Mouse (Mus musculus): ENCODE results near the gene Nrd1. TPM values are rescaled to one million over a fixed set of nuclear protein-coding genes. Genes with fewer than 3 reads are reported as not detected.

Nrd1 gene
- polyA plus RNA-seq, 1 experiment from 2014 or later = 67.1 TPM

DNA sequence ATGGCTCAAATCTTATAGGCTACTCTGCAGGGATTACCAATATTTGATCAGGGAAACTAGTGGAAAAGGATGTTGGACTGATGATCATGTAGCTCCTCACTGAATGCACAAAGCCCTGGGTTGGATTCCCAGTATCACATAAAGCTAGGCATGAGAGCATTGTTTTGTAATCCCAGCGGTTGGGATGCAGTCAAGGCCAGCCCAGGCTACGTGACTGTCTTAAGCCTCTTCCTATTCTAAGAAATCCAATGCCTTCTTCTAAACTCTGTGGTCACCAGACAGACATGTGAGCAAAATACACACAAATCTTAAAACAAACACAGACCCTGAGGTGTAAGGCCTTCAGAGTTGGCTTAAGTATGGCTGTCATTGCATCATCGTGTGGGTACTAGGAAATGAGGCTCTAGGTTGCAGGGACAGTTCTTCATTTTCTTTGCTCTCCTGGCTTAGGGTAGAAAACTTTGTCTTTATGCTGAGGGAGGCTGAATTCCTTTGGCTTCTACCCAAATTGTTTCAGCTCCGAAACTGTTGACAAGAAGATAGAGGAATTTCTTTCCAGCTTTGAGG lies 58.9 kb downstream of the Nrd1 start:
- Histone ChIP-seq H3K9ac (no peak overlapping the region), H3K27ac (ENCODE audit: poor library complexity, severe bottlenecking) (no peak overlapping the region), H3K9me3 (replicated peaks) (no peaks in the 10 kb centered on the region), H3K4me2 (no peak overlapping the region), H3K36me3 (peaks cover 84% of the 10 kb centered on the region), H3K4me1 (replicated peaks) (0 out of 2 replicates have a peak, but pooled peaks cover 3% of the 10 kb centered on the region), H3K27me3 (replicated peaks) (no peaks in the 10 kb centered on the region), H3K4me3 (no peak overlapping the region)
- ATAC-seq (ENCODE audit: insufficient number of reproducible peaks, low FRiP score) = no peak
- 85% methylated on average over 4 of the region's 4 CpGs for WGBS

DNA sequence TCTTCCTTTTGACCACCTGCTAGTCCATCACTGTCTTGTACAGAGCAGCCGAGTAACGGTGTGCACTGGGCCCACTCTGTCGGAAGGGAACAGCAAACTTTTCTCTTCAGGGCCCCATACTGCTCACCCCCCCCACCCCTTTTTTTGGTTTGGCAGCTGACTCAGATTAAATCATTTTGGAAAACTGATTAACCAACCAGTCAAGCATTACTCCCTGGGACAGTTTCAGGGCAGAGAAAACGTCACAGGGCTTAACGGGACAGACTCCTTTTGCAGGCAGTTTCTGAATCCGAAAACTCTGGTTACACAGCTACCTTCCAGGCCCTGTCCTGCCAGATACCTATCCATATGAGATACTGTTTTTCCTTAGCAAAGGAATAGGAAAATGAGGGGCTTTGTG lies 64.5 kb downstream of the Nrd1 start:
- H3K4me1 ChIP-seq (replicated peaks) = no peaks in the 10 kb centered on the region
- H3K4me2 ChIP-seq = no peak overlapping the region
- WGBS = 90% methylated on average over 6 of the region's 6 CpGs

DNA sequence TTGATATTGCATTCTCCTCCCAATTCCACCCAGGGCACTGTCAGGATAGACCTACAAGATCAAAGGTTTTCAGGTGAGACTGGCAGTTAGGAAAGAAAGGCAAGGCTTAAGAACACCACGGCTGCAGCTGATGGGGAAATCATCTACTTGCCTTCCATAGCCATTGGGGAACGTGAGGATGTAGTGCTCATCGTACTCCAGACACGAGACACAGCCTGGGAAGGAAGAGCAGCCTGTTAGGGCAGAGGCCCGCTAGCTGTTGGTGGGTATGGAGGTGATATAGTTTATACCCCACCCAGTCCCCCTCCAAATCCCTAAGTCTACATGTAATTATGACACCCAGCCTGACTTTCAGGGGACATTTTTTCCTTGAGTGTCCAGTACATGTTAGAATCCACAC lies 65.3 kb downstream of the Nrd1 start:
- ATAC-seq (ENCODE audit: insufficient number of reproducible peaks, low FRiP score) = no peak
- Histone ChIP-seq H3K36me3 (peaks cover 93% of the 10 kb centered on the region), H3K4me3 (no peak overlapping the region), H3K4me2 (no peak overlapping the region), H3K27ac (ENCODE audit: poor library complexity, severe bottlenecking) (no peak overlapping the region), H3K9ac (no peak overlapping the region), H3K27me3 (replicated peaks) (no peaks in the 10 kb centered on the region), H3K4me1 (replicated peaks) (no peaks in the 10 kb centered on the region), H3K9me3 (replicated peaks) (no peaks in the 10 kb centered on the region)
- 84% methylated on average over 5 of the region's 5 CpGs for WGBS

More for the DNA sequence above, 64.5 kb downstream of the Nrd1 start:
- H3K27me3 ChIP-seq (replicated peaks) = no peaks in the 10 kb centered on the region
- no peaks in the 10 kb centered on the region for H3K9me3 ChIP-seq (replicated peaks)
- H3K36me3 ChIP-seq = peaks cover 95% of the 10 kb centered on the region
- H3K9ac ChIP-seq = no peak overlapping the region
- H3K27ac ChIP-seq (ENCODE audit: poor library complexity, severe bottlenecking) = no peak overlapping the region
- ATAC-seq (ENCODE audit: insufficient number of reproducible peaks, low FRiP score) = no peak
- H3K4me3 ChIP-seq = no peak overlapping the region

DNA sequence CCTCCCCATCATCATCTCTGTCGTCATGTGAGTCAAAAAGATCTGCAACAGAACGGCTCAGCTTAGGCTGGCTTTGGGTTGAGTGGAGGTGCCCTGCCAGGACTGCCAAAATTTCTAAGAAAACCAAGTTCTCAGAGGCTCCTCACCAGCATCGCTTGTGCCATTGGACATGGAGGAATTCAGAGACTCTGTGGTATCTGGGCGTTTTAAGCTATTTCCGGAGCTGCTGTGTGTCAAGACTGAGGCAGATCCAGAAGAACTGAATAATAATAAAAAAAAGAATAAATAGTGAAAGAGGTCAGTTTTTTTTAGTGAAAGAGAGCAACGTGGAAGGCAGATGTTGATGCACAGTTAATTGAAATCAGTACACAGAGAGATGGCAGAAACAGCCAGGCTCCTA lies 72.4 kb downstream of the Nrd1 start:
- peaks cover 39% of the 10 kb centered on the region for H3K36me3 ChIP-seq
- no peak for ATAC-seq (ENCODE audit: insufficient number of reproducible peaks, low FRiP score)
- H3K4me2 ChIP-seq = no peak overlapping the region
- H3K9ac ChIP-seq = no peak overlapping the region
- no peaks in the 10 kb centered on the region for H3K9me3 ChIP-seq (replicated peaks)
- peaks cover 22% of the 10 kb centered on the region for H3K4me1 ChIP-seq (replicated peaks)
- no peaks in the 10 kb centered on the region for H3K27me3 ChIP-seq (replicated peaks)
- H3K4me3 ChIP-seq = no peak overlapping the region
- no peak overlapping the region; the same call in 1 of the 2 replicates for H3K27ac ChIP-seq (ENCODE audit: poor library complexity, severe bottlenecking)
- WGBS = 62% methylated on average over 6 of the region's 6 CpGs

DNA sequence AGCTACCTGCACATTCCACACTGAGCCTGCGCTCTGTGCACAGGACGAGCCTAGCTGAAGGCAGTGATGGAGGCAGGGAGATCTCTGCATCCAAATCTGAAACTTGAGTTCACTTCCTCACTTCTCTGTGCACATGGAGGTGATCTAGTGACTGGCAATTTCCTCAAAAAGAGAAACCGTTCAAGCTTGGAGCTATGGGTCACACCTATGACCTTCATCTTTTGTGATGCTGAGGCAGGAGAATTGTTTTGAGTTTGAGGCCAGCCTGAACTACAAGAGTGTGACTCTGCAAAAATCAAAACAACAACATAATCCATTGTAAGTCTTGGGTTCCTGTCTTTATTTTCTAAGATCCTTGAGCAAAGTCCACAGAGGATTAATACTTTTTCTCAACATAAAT lies 72.8 kb downstream of the Nrd1 start:
- H3K27me3 ChIP-seq (replicated peaks) = no peaks in the 10 kb centered on the region
- no peak overlapping the region for H3K4me3 ChIP-seq
- H3K36me3 ChIP-seq = peaks cover 38% of the 10 kb centered on the region
- WGBS = 83% methylated on average over 3 of the region's 3 CpGs
- H3K4me1 ChIP-seq (replicated peaks) = peaks cover 22% of the 10 kb centered on the region
- H3K27ac ChIP-seq (ENCODE audit: poor library complexity, severe bottlenecking) = no peak overlapping the region
- no peak overlapping the region for H3K9ac ChIP-seq
- no peaks in the 10 kb centered on the region for H3K9me3 ChIP-seq (replicated peaks)
- H3K4me2 ChIP-seq = no peak overlapping the region
- no peak for ATAC-seq (ENCODE audit: insufficient number of reproducible peaks, low FRiP score)

DNA sequence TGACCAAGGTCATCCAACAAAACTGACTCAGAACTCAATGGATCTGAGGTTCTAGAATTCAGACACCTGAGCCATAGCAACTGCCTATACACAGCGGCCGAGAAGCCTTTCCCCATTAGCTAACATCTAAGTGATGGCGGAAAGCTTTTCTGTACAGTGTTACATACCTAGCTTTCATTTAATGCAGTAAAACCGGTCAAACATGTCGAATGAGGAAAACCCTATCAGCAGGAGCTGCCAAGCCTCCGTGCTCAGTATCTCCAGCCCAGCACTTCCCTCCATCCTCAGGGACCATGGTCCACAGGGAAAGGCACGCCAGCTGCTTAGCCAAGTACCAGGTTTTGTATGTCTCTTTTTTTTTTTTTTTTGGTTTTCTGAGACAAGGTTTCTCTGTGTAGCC lies 78.5 kb downstream of the Nrd1 start:
- Histone ChIP-seq H3K9me3 (replicated peaks) (no peaks in the 10 kb centered on the region), H3K27me3 (replicated peaks) (no peaks in the 10 kb centered on the region), H3K4me3 (no peak overlapping the region), H3K9ac (no peak overlapping the region), H3K4me2 (no peak overlapping the region), H3K4me1 (replicated peaks) (no peaks in the 10 kb centered on the region), H3K36me3 (peaks cover 54% of the 10 kb centered on the region), H3K27ac (ENCODE audit: poor library complexity, severe bottlenecking) (no peak overlapping the region)
- ATAC-seq (ENCODE audit: insufficient number of reproducible peaks, low FRiP score) = no peak
- 93% methylated on average over 7 of the region's 7 CpGs for WGBS

DNA sequence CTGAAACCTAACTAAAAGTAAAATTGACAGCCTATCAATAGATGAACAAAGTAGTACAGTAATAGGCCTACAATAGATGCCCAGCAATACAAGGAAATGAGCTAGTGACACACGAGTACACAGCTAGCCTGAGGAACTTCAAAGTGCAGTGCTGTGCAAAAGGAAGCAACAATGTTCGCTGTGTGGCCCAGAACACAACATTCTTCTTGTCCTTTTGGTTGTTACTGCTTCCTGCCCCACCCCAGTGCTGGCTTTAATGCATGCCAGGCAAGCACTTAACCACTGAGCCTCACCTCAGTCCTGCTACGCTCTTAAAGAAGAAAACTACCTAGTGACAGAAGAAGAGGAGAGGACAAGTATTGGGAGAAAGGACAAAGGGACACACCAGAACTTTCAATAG lies 79.2 kb downstream of the Nrd1 start:
- Histone ChIP-seq H3K27ac (ENCODE audit: poor library complexity, severe bottlenecking) (no peak overlapping the region), H3K36me3 (peaks cover 57% of the 10 kb centered on the region), H3K9me3 (replicated peaks) (no peaks in the 10 kb centered on the region), H3K4me1 (replicated peaks) (no peaks in the 10 kb centered on the region), H3K4me2 (no peak overlapping the region), H3K4me3 (no peak overlapping the region), H3K9ac (no peak overlapping the region), H3K27me3 (replicated peaks) (no peaks in the 10 kb centered on the region)
- no peak for ATAC-seq (ENCODE audit: insufficient number of reproducible peaks, low FRiP score)
- 74% methylated on average over 3 of the region's 3 CpGs for WGBS

DNA sequence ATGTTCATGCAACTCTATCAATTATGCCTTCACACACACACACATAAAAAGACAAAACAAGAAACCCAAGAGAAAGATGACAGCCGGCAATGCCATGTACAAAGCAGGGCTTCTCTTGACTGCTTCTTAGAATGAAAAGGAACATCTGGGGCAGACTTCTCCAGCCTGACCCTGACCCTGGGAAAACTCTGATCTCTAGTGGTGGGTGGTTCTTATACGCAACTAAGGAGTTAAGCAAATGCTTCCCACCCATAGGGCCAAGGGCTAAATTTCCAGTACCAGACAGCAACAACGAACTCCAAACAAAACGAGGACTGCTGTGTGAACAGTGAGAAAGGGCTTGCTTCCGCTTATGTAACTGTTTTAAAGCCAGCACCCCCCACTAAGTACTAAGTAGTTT lies 79.7 kb downstream of the Nrd1 start:
- peaks cover 57% of the 10 kb centered on the region for H3K36me3 ChIP-seq
- ATAC-seq (ENCODE audit: insufficient number of reproducible peaks, low FRiP score) = no peak
- no peak overlapping the region for H3K4me3 ChIP-seq

DNA sequence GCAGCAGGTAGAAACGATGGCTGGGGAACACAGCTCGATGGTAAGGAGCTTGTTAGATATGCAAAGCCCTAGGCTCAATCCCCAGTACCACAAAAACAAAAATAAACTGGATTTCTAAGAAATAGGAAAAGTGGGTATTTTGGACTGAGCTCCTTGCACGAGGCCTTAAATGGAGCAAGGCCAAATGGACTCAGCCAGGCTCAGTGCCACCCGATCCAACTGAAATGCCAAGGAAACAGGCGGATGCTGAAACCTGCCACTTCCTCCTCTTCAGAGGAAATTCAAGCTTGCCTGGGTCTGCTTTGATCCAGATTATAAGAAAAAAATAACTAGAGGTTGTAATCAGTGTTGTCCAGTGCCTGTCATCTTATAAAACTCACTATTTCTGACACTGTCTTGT lies 88.7 kb downstream of the Nrd1 start:
- WGBS = 89% methylated on average over 5 of the region's 5 CpGs
- no peak overlapping the region for H3K9ac ChIP-seq
- ATAC-seq (ENCODE audit: insufficient number of reproducible peaks, low FRiP score) = no peak

More for the DNA sequence above, 79.7 kb downstream of the Nrd1 start:
- Histone ChIP-seq H3K4me2 (no peak overlapping the region), H3K9ac (no peak overlapping the region), H3K9me3 (replicated peaks) (no peaks in the 10 kb centered on the region), H3K4me1 (replicated peaks) (no peaks in the 10 kb centered on the region), H3K27me3 (replicated peaks) (no peaks in the 10 kb centered on the region), H3K27ac (ENCODE audit: poor library complexity, severe bottlenecking) (no peak overlapping the region)
- WGBS = 75% methylated on average over 5 of the region's 5 CpGs

DNA sequence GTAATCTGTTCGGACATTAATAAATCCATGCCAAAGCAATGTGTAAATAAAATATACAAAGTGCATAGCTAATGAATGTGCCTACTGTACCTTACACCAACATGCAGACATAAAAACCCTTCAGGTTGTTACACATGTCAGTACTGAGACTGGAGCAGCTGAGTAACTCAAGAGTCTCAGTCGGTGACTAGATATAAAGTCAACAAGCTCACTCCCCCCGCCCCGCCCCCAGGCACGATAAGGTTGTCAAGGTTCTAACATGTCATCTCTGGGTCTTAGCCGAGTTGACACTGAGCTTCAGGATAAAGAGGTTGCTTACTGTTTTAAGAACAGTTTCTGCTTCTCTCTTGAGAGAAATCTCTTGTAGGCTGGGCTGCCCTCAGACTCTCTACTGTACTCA lies 89.5 kb downstream of the Nrd1 start:
- H3K4me3 ChIP-seq = no peak overlapping the region
- no peaks in the 10 kb centered on the region for H3K9me3 ChIP-seq (replicated peaks)
- H3K27me3 ChIP-seq (replicated peaks) = no peaks in the 10 kb centered on the region; the same call in 1 of the 2 replicates
- H3K4me2 ChIP-seq = no peak overlapping the region
- H3K27ac ChIP-seq (ENCODE audit: poor library complexity, severe bottlenecking) = peak overlapping the region; percentile 9; the same call in 1 of the 2 replicates
- peaks cover 29% of the 10 kb centered on the region for H3K4me1 ChIP-seq (replicated peaks)
- no peak overlapping the region for H3K9ac ChIP-seq
- H3K36me3 ChIP-seq = peaks cover 8% of the 10 kb centered on the region
- no peak; the same call in 1 of the 2 replicates for ATAC-seq (ENCODE audit: insufficient number of reproducible peaks, low FRiP score)
- 20% methylated on average over 6 of the region's 6 CpGs for WGBS

More for the DNA sequence above, 88.7 kb downstream of the Nrd1 start:
- Histone ChIP-seq H3K4me1 (replicated peaks) (peaks cover 22% of the 10 kb centered on the region), H3K36me3 (peaks cover 9% of the 10 kb centered on the region), H3K4me2 (no peak overlapping the region), H3K27ac (ENCODE audit: poor library complexity, severe bottlenecking) (no peak overlapping the region), H3K27me3 (replicated peaks) (no peaks in the 10 kb centered on the region; the same call in 1 of the 2 replicates), H3K9me3 (replicated peaks) (no peaks in the 10 kb centered on the region), H3K4me3 (no peak overlapping the region)

DNA sequence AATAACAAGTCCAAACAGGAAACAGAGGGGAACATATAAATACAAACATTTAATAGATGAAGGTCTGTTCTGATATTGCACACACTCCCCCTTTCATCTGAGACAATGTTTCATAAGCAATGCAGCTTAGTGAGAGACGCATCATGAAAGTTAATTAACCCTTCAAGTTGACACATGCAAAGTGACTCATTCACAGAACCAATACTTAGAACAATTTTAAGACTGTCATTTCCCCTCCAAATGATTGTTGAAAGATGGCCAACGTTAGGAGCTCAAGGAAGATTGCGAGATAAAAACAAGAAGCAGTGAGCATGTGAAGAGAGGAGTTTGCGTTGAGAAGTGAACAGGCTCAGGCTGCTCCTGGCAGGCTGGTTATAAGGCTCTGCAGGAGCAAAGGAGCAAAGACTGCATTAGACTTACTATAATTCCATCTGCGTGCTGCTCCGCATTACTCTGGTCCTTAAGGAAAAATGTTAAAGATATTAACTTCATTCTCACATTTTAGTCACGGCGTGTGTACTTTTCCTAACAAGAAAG lies 90.9 kb downstream of the Nrd1 start:
- no peaks in the 10 kb centered on the region; the same call in 1 of the 2 replicates for H3K27me3 ChIP-seq (replicated peaks)
- no peaks in the 10 kb centered on the region for H3K9me3 ChIP-seq (replicated peaks)
- no peak overlapping the region for H3K4me3 ChIP-seq
- H3K9ac ChIP-seq = no peak overlapping the region
- ATAC-seq (ENCODE audit: insufficient number of reproducible peaks, low FRiP score) = no peak
- H3K27ac ChIP-seq (ENCODE audit: poor library complexity, severe bottlenecking) = no peak overlapping the region
- peaks cover 32% of the 10 kb centered on the region for H3K4me1 ChIP-seq (replicated peaks)
- H3K4me2 ChIP-seq = no peak overlapping the region
- peaks cover 5% of the 10 kb centered on the region for H3K36me3 ChIP-seq
- 83% methylated on average over 8 of the region's 8 CpGs for WGBS

DNA sequence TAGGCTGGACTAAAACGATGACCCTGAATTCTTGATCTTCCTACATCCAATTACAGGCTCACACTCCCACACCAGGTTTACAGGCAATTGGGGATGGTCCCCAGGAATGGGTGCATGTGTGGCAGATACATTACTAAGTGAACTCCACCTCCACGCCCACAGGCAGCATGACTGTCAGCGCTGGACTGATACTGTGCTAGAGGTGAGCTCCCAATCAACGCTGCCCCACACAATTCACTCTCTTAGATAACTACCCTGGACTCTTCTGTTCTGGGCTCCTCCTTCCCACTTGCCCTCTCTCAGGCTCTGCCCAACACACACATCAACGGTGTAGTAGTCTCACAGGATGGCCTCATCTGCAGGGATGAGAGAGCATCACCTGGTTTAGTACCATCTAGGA lies 91.9 kb downstream of the Nrd1 start:
- Histone ChIP-seq H3K9me3 (replicated peaks) (no peaks in the 10 kb centered on the region), H3K36me3 (peaks cover 5% of the 10 kb centered on the region), H3K4me3 (no peak overlapping the region), H3K4me2 (no peak overlapping the region), H3K27me3 (replicated peaks) (peaks cover 3% of the 10 kb centered on the region; the same call in 1 of the 2 replicates), H3K9ac (no peak overlapping the region), H3K27ac (ENCODE audit: poor library complexity, severe bottlenecking) (0 out of 2 replicates have a peak overlapping the region, but pooled peaks have one; percentile 15), H3K4me1 (replicated peaks) (peaks cover 32% of the 10 kb centered on the region)
- no peak for ATAC-seq (ENCODE audit: insufficient number of reproducible peaks, low FRiP score)
- 58% methylated on average over 5 of the region's 5 CpGs for WGBS

Measured in heart, embryonic 12.5 days (tissue).